Mouse (Mus musculus) heart, embryonic 13.5 days (tissue): ENCODE measurements around the gene Kcnd2. TPM values are rescaled to one million over a fixed set of nuclear protein-coding genes. Genes with fewer than 3 reads are reported as not detected.

Experiments
- ATAC-seq: fragments of 200-750 bp; cut with Nextera tagmentation; 2 replicates; pipeline ENCODE4 v1.8.0; 2017; ENCODE audit warnings: moderate TSS enrichment; ENCODE audit not compliant: insufficient number of reproducible peaks, low FRiP score, low TSS enrichment; ENCODE audit errors: extremely low read depth
- H3K27ac ChIP-seq: fragments of 300-500 bp; sonication (generic); replicated peaks from 2 replicates; pipeline ENCODE4 v1.5.1; 2015; ENCODE audit warnings: moderate library complexity, mild to moderate bottlenecking, inconsistent platforms
- H3K27me3 ChIP-seq: fragments of 300-500 bp; sonication (generic); replicated peaks from 2 replicates; pipeline ENCODE4 v1.6.1; 2015; ENCODE audit warnings: mild to moderate bottlenecking, inconsistent platforms
- H3K36me3 ChIP-seq: fragments of 300-500 bp; sonication (generic); 2 replicates; pipeline ENCODE4 v1.6.1; 2015; ENCODE audit warnings: mild to moderate bottlenecking, inconsistent platforms
- H3K4me1 ChIP-seq: fragments of 300-500 bp; sonication (generic); 2 replicates; pipeline ENCODE4 v1.6.1; 2015; ENCODE audit warnings: inconsistent platforms
- H3K4me2 ChIP-seq: fragments of 300-500 bp; sonication (generic); 2 replicates; pipeline ENCODE4 v1.6.1; 2015; ENCODE audit warnings: inconsistent platforms, mild to moderate bottlenecking, moderate library complexity
- H3K4me3 ChIP-seq: fragments of 300-500 bp; sonication (generic); 2 replicates; pipeline ENCODE4 v1.5.1; 2015; ENCODE audit warnings: moderate library complexity, mild to moderate bottlenecking, inconsistent platforms
- H3K9ac ChIP-seq: fragments of 300-500 bp; sonication (generic); 2 replicates; pipeline ENCODE4 v1.6.1; 2015; ENCODE audit warnings: inconsistent platforms, mild to moderate bottlenecking, moderate library complexity
- H3K9me3 ChIP-seq: fragments of 300-500 bp; sonication (generic); 2 replicates; pipeline ENCODE4 v1.6.1; 2016; ENCODE audit warnings: inconsistent platforms
- WGBS: fragments of 180-500 bp; shearing (Covaris S2); methylation state at CpG from one replicate; pipeline ENCODE4 v1.1.7; 2015; ENCODE audit warnings: mixed read lengths; 5-methylcytosine and 5-hydroxymethylcytosine counted together
- polyA plus RNA-seq: library from polyadenylated mRNA; unstranded; fragments of >200 nt; fragmentation: Nextera tagmentation; extraction: Ambion mirVana; gene quantifications from 2 replicates; pipeline ENCODE4 v1.2.1, GENCODE M21; 2015

The Kcnd2 gene
- polyA plus RNA-seq, 1 experiment from 2014 or later = 1.6 TPM

DNA sequence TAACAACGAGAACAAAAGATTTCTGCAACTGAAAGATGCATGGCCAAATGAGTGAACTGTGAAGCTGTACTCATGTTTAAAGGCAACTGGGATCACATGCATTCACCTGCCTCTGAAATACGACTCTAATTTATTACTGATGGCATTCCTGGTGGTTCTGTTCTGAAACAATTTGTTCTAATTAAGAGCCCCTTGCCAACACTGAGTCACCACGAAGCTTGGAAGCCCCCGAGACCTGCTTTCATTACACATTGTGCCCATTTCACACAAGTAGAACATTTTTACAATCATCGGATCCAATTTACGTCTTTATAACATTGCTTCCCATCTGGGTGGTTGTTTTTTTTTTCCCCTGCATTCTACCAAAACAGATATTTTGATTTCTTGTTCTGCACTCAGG, 485.8 kb downstream of the Kcnd2 start:
- no peak overlapping the region for H3K4me2 ChIP-seq
- no peaks in the 10 kb centered on the region for H3K9me3 ChIP-seq
- WGBS = 79% methylated on average over 6 of the region's 6 CpGs
- H3K36me3 ChIP-seq = no peaks in the 10 kb centered on the region
- H3K4me3 ChIP-seq = no peak overlapping the region
- H3K9ac ChIP-seq = no peak overlapping the region
- no peak overlapping the region for H3K27ac ChIP-seq
- no peak for ATAC-seq
- H3K27me3 ChIP-seq = no peaks in the 10 kb centered on the region
- H3K4me1 ChIP-seq = no peaks in the 10 kb centered on the region

DNA sequence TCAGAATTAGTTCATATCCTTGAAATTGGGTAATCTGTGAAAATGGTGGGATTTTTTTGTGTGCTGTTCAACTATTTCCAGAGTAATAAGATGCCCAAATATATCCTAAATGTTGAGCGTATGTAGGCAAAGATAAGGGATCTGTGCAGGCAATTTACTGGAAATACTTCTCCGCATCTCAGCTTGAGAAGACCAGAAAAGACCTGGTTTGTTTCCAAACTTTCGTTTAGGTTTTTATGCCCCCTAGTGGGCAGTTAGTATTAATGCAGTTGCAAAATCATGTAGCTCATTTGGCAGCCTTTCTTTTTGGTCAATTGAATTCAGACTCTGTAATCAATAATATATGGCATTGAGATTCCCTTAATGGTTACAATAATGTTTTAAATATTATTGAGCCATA, 493.9 kb downstream of the Kcnd2 start:
- no peak for ATAC-seq
- H3K27ac ChIP-seq = no peak overlapping the region
- no peaks in the 10 kb centered on the region for H3K36me3 ChIP-seq
- H3K27me3 ChIP-seq = no peaks in the 10 kb centered on the region
- no peak overlapping the region for H3K9ac ChIP-seq
- no peak overlapping the region for H3K4me3 ChIP-seq
- no peak overlapping the region for H3K4me2 ChIP-seq
- no peaks in the 10 kb centered on the region for H3K4me1 ChIP-seq
- WGBS = 11% methylated on average over 3 of the region's 3 CpGs
- no peaks in the 10 kb centered on the region for H3K9me3 ChIP-seq

DNA sequence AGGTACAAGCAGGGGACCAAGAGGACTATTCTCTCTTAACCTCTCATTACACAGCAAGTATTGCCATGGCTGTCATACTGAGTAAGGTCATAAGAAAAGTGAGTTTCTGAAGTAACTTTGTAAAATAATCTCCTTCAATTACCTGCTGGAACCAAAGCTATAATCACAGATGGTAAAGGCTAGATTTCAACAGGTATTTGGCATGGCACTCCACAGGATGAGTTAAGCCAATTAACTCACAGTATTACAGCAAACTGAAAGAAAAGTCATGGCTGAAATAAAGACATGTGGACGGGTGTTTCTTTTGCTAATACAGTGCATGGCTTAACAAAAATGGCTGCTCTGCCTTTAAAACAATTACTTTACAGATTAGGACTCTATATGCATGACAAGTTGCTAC, 503.8 kb downstream of the Kcnd2 start:
- no peak for ATAC-seq
- Histone ChIP-seq H3K4me2 (no peak overlapping the region), H3K9me3 (no peaks in the 10 kb centered on the region), H3K4me1 (no peaks in the 10 kb centered on the region), H3K27ac (no peak overlapping the region), H3K9ac (no peak overlapping the region), H3K36me3 (no peaks in the 10 kb centered on the region), H3K27me3 (no peaks in the 10 kb centered on the region), H3K4me3 (no peak overlapping the region)
- 66% methylated on average over 1 of the region's 1 CpGs for WGBS

DNA sequence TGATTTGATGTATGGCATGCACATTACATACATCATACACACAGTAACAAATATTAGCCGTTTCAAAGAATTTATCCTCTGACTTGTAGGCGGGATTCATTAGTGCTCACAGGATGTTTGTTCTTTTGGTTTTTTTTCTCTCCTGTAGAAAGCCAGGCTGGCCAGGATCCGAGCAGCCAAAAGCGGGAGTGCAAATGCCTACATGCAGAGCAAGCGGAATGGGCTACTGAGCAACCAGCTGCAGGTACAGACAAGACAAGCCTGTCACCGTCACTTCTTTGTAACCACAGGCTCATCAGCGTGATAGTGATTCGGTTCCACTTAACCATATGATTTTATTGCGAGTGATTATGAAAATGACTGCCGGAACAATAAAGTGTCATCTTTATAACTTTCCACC, 506.9 kb downstream of the Kcnd2 start:
- Histone ChIP-seq H3K9me3 (no peaks in the 10 kb centered on the region), H3K36me3 (no peaks in the 10 kb centered on the region), H3K4me2 (no peak overlapping the region), H3K9ac (no peak overlapping the region), H3K4me3 (no peak overlapping the region), H3K4me1 (no peaks in the 10 kb centered on the region), H3K27ac (no peak overlapping the region), H3K27me3 (no peaks in the 10 kb centered on the region)
- ATAC-seq = no peak
- WGBS = 76% methylated on average over 10 of the region's 10 CpGs

DNA sequence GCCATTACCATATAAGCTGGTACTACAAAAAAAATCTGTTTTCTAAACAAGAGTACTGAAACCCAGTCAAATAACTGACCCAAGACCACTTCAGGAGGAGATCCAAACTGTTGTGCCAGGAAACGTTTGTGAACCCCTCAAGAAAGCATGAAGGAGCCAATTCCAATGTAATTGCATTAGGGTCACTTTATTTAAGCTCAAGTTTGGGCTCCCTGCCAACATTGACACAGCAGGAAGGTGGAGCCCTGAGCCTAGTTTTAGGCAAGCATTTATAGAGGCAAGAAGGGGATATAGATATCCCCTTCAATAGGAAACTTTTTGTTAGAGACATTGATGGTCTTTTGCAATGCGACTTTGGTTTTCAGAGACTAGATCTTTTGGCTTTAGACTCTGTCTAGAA, 525.3 kb downstream of the Kcnd2 start:
- ATAC-seq = no peak
- Histone ChIP-seq H3K4me1 (no peaks in the 10 kb centered on the region), H3K27me3 (no peaks in the 10 kb centered on the region), H3K9me3 (no peaks in the 10 kb centered on the region), H3K4me3 (no peak overlapping the region), H3K36me3 (no peaks in the 10 kb centered on the region), H3K27ac (no peak overlapping the region), H3K9ac (no peak overlapping the region), H3K4me2 (no peak overlapping the region)
- WGBS = 46% methylated on average over 2 of the region's 2 CpGs

DNA sequence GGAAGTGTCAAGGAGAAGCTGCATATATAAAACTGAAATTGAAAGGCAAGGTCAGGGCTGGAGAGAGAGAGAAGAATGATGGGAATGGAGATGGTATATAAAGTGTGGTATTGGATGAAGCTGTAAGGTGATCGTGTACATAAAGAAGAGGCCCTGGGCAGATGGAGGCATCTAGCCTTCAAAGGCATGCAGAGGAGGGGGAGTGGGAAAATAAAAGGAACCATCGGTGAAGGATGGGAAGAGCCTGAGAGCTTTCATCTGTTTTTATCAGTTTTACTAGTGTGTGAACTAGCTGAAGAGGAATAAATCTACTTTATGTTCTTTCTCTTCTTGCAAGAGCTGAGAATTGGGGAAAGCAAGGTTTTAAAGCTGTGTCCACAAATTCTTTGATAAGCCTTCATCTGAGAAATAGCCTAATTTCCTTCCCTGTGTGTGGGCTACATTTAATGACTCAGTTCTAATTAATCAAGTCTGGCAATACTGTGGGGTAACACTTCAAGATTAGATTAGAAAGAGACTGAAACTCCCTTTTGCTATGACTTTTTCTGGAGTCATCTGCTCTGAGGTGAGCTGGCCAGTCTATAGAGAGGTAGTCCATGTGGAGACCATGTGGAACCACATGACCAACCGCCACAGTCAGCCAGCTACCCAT, 529.4 kb downstream of the Kcnd2 start:
- H3K4me1 ChIP-seq = no peaks in the 10 kb centered on the region
- no peak overlapping the region for H3K4me2 ChIP-seq
- no peak for ATAC-seq
- H3K9ac ChIP-seq = no peak overlapping the region
- no peaks in the 10 kb centered on the region for H3K27me3 ChIP-seq
- 61% methylated on average over 3 of the region's 3 CpGs for WGBS
- H3K27ac ChIP-seq = no peak overlapping the region
- no peaks in the 10 kb centered on the region for H3K9me3 ChIP-seq
- H3K4me3 ChIP-seq = no peak overlapping the region
- no peaks in the 10 kb centered on the region for H3K36me3 ChIP-seq

DNA sequence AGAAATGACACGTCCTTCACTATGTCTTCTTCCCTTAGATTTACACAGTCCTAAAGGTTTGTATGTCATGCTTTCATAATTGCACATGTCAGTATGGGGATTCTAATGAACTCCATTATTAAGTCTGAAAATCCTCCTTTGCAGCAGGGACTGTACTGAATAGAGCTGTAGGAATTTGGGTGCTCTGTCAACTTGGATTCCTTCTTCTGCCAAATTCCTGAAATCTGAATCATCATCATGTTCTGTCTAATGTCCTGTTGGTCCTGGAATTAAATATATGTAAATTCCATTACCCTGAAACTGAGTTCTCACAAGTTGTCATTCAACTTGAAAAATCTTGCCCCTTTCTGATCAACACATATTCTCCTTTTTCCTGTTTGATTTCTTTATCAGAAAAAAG, 532.2 kb downstream of the Kcnd2 start:
- H3K4me2 ChIP-seq = no peak overlapping the region
- H3K27ac ChIP-seq = no peak overlapping the region
- H3K27me3 ChIP-seq = no peaks in the 10 kb centered on the region
- H3K36me3 ChIP-seq = no peaks in the 10 kb centered on the region
- H3K9me3 ChIP-seq = no peaks in the 10 kb centered on the region
- no peaks in the 10 kb centered on the region for H3K4me1 ChIP-seq
- H3K9ac ChIP-seq = no peak overlapping the region
- no peak for ATAC-seq
- 76% methylated on average over 1 of the region's 1 CpGs for WGBS
- no peak overlapping the region for H3K4me3 ChIP-seq

DNA sequence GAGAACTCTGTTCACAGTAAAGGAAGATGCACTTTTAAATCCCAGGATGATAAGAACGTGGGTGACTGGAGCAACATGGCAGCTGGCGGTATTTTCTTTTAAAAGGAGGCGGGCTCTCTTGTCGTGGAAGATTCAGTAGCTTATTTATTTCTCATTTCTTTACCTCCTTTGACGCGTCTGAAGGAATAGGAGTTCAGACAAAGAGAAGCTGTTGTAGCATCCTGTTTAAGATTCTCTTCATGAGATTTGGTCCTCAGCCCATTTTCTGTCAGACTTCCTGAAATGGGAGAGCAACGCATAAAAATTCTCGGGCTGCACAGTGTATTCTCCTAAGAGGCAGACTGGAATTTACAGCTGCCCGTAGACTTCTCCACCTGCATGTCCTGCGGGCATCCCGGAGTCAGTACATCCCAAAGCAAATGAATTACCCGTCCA, 552.5 kb downstream of the Kcnd2 start:
- no peaks in the 10 kb centered on the region for H3K27me3 ChIP-seq
- H3K9me3 ChIP-seq = no peaks in the 10 kb centered on the region
- no peak overlapping the region for H3K4me2 ChIP-seq
- no peak overlapping the region for H3K4me3 ChIP-seq
- H3K27ac ChIP-seq = no peak overlapping the region
- ATAC-seq = no peak
- WGBS = 75% methylated on average over 12 of the region's 12 CpGs
- peaks cover 4% of the 10 kb centered on the region; the same call in 1 of the 2 replicates for H3K4me1 ChIP-seq
- H3K36me3 ChIP-seq = peaks cover 20% of the 10 kb centered on the region
- no peak overlapping the region for H3K9ac ChIP-seq

DNA sequence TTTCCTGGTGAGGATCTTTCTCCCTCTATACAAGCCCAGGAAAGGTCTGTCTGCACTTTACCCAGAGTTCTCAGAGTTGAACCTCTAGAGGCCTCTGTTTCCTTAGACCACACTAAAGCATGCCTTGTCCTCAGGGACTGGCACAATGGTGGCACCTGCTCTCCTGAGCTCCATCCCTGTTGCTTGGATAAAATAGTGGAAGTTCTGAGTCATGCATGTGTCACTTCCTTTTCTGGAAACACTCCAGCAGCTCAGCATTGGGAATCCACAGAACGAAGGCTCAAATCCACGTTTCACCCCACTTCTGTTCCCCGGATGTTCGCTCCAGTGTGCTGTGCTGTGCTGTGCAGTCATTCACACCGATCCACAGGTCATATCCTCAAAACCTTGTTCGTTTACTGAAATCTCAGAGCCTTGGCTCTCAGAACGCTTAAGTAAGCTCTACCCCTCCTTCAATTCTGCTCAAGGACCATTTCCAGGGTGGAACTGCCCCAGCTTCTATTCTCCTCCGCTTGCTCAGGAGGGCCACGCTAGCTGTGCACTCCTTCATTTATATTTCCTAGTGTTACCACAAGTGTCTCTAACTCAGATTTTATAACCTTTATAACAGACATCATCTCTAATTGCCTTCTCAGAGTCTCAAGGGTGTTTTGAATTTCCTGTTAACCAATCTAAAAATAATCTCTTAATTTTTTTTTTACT, 553.6 kb downstream of the Kcnd2 start:
- Histone ChIP-seq H3K27ac (no peak overlapping the region), H3K27me3 (no peaks in the 10 kb centered on the region), H3K4me3 (no peak overlapping the region), H3K9ac (no peak overlapping the region), H3K36me3 (peaks cover 20% of the 10 kb centered on the region), H3K4me1 (peaks cover 4% of the 10 kb centered on the region; the same call in 1 of the 2 replicates), H3K9me3 (no peaks in the 10 kb centered on the region), H3K4me2 (no peak overlapping the region)
- 77% methylated on average over 9 of the region's 9 CpGs for WGBS
- ATAC-seq = no peak

DNA sequence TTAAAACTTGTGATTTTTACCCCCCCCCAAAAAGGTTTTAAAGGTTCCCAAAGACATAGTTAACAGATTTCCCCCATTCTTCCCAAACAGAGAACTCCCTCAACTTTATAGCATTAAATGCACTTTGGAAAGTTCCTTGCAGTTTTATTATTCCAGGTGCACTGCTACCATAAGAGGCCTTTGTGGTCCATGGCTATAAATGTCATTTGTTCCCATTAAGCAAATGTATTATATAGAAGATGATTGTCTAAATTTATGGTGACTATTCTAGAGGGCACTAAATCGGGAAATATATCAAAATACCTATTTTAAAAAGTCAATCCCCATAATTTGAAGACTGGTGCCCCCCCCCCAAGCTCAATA, 554.1 kb downstream of the Kcnd2 start:
- Histone ChIP-seq H3K36me3 (peaks cover 20% of the 10 kb centered on the region), H3K9ac (no peak overlapping the region), H3K4me3 (no peak overlapping the region), H3K27me3 (no peaks in the 10 kb centered on the region), H3K4me2 (no peak overlapping the region), H3K9me3 (no peaks in the 10 kb centered on the region), H3K4me1 (peaks cover 4% of the 10 kb centered on the region; the same call in 1 of the 2 replicates), H3K27ac (no peak overlapping the region)
- ATAC-seq = no peak
- WGBS = 83% methylated on average over 1 of the region's 1 CpGs

DNA sequence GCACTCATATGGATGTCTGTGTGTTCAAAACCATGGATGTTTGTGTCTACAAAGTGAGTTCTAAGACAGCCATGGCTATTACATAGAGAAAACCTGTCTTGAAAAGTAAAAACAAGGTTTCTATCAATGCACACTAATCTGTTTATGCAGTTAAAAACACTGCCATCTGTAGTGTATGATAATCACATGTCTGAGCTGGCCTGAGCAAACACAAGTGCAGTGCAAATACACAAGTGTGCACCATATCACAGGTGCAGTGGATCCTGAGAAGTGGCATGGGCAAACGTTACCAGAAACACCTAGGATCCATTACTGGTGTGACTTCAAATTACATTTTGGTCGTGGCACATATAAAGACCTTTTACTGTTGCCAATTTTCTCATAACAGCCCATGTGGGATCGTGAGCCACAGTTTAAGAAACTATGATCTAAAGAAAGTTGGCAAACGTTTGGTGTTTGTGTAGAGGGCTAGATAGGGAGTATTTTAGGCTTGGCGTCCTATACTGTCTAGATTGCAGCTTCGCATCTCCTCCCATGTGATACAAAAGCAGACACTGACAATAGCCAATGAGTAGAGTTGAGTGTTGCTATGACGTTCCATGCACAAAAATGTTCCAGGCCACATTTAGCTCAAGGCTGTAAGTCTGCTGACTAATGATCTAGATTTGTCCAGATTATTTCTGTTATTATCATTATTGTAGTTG, 559.1 kb downstream of the Kcnd2 start:
- H3K9me3 ChIP-seq = no peaks in the 10 kb centered on the region
- no peak overlapping the region for H3K4me3 ChIP-seq
- no peak overlapping the region for H3K27ac ChIP-seq
- H3K9ac ChIP-seq = no peak overlapping the region
- no peaks in the 10 kb centered on the region for H3K27me3 ChIP-seq
- H3K4me2 ChIP-seq = no peak overlapping the region
- 73% methylated on average over 7 of the region's 7 CpGs for WGBS
- ATAC-seq = no peak
- no peaks in the 10 kb centered on the region for H3K4me1 ChIP-seq
- peaks cover 20% of the 10 kb centered on the region for H3K36me3 ChIP-seq
